Comparison of ENCODE assay signal across 8 mouse cellular contexts in the genomic region with DNA sequence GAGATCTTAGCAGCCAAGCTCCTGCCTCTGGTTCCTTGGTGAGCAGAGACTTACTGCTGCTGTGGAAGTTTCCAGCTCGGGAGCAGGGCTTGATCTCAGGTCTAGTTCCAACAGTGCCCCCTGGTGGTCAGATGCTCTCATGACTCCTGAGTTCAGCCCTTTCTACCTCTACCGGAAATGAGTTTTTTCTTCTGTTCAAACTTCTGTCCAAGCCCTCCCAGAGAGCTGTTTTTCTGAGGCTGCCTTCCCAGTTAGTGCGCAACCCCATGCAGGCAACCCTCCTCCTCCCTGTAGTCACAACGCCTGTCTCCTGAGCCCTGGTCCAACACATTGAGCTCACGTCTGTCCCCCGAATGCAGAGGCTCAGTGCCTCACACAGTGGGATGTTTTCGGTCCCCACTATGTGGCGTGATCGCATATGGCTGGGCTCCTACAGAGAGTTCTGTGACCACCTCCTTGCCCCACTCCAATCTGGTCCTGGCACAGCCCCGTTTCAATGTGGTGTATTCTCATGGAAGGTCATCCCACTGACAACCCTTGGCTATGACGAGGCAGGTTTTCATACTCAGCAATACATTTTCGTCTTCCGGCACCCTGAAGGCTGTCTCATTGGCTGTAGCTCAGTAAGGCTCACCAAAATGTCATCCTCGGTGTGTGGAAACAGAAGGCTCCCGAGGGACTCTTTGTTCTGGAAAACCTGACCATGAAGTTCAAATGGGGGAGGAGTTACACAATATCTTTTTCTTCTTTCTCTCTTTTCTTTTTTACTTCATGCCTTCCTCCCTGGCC. TPM values are rescaled to one million over a fixed set of nuclear protein-coding genes. Genes with fewer than 3 reads are reported as not detected.
DNase-seq lines count a peak whose midpoint lies in the region; ATAC-seq and TF ChIP-seq lines count a peak whose summit lies in the region.

No protein-coding gene starts in this region.

- peaks cover 0 to 4% of the 10 kb centered on the region in 2 experiments; a peak in 3 of 4 replicates for H3K4me1 ChIP-seq in MEL (ENCODE audit: control insufficient read depth in 1 of 2, insufficient read depth in 2 of 2, low read length in 2 of 2)
- no peaks in the 10 kb centered on the region for H3K4me1 ChIP-seq in hindbrain, embryonic 11.5 days (replicated peaks; ENCODE audit: control insufficient read depth, insufficient read depth, low read length)

- DNase-seq in MEL (ENCODE audit: low read depth, low spot score): peak; percentile 93
- DNase-seq in c-Kit-positive CD71-positive TER-119-negative erythroid progenitor cells, embryonic 14.5 days (ENCODE audit: low read depth): peak; percentile 66
- DNase-seq in hindbrain, embryonic 11.5 days (ENCODE audit: low spot score): peak; percentile 94
- DNase-seq in layer of hippocampus, postnatal 10 days (ENCODE audit: low spot score in 2 of 2): peak; percentile 95 to 96
- peak; percentile 96 for DNase-seq in lung, postnatal 10 days
- peak; percentile 93 to 96 for DNase-seq in right cerebral cortex, adult 2 months (ENCODE audit: low spot score in 2 of 2)
- peak; percentile 76 for DNase-seq in urinary bladder, postnatal 10 days (ENCODE audit: low spot score)

- peak; percentile 78 for TF ChIP-seq RAD21 in MEL (IDR thresholded peaks at IDR 0.05; ENCODE audit: low read depth, low read length)

- no peak for TF ChIP-seq EP300 in MEL (IDR thresholded peaks at IDR 0.05; ENCODE audit: low read depth in 1 of 2, low read length in 2 of 2)

- no peaks in the 10 kb centered on the region for H3K27me3 ChIP-seq in MEL (ENCODE audit: control insufficient read depth in 1 of 2, insufficient read depth in 2 of 2, low read length in 2 of 2)
- no peaks in the 10 kb centered on the region for H3K27me3 ChIP-seq in hindbrain, embryonic 11.5 days (ENCODE audit: control insufficient read depth, insufficient read depth, low read length)

- H3K9ac ChIP-seq in MEL (ENCODE audit: control insufficient read depth, low read depth, low read length, poor library complexity, severe bottlenecking): peak overlapping the region; percentile 52
- H3K9ac ChIP-seq in hindbrain, embryonic 11.5 days (ENCODE audit: low read depth, low read length): no peak overlapping the region

- H3K4me3 ChIP-seq in MEL (ENCODE audit: control insufficient read depth in 1 of 2, insufficient read depth in 1 of 2, low read depth in 2 of 2, low read length in 2 of 2): peak overlapping the region; percentile 48 to 69
- H3K4me3 ChIP-seq in hindbrain, embryonic 11.5 days (ENCODE audit: low read depth, low read length): no peak overlapping the region

- no peaks in the 10 kb centered on the region for H3K36me3 ChIP-seq in MEL (ENCODE audit: control insufficient read depth in 1 of 2, insufficient read depth in 2 of 2, low read length in 2 of 2)
- H3K36me3 ChIP-seq in hindbrain, embryonic 11.5 days (ENCODE audit: control insufficient read depth, insufficient read depth, low read length): no peaks in the 10 kb centered on the region

- H3K4me2 ChIP-seq in hindbrain, embryonic 11.5 days (replicated peaks; ENCODE audit: low read depth, low read length): no peak overlapping the region

- H3K79me2 ChIP-seq in MEL (ENCODE audit: control insufficient read depth, insufficient read depth, low read length, poor library complexity): no peaks in the 10 kb centered on the region

- WGBS in hindbrain, embryonic 11.5 days: 59% methylated on average over 15 of the region's 15 CpGs

- TF ChIP-seq CTCF in MEL (IDR thresholded peaks at IDR 0.05 in 2 of 3, conservative IDR thresholded peaks at IDR 0.05 in 1 of 3; ENCODE audit: control insufficient read depth in 1 of 3, insufficient read depth in 1 of 3, low read depth in 2 of 3, low read length in 3 of 3, poor library complexity in 1 of 3, severe bottlenecking in 1 of 3): peak; percentile 84 to 94 (median 86)

- peak in 1 of 2 experiments; percentile 57; a peak in 1 of 4 replicates for TF ChIP-seq POLR2A in MEL (IDR thresholded peaks at IDR 0.05; ENCODE audit: control insufficient read depth in 1 of 2, insufficient read depth in 1 of 2, low read depth in 1 of 2, low read length in 2 of 2, poor library complexity in 1 of 2)

- no peaks in the 10 kb centered on the region for H3K9me3 ChIP-seq in MEL (replicated peaks; ENCODE audit: insufficient read depth, low read length)
- H3K9me3 ChIP-seq in hindbrain, embryonic 11.5 days (ENCODE audit: control insufficient read depth, low read length): no peaks in the 10 kb centered on the region

- peak overlapping the region; percentile 23; the same call in 1 of the 2 replicates for H3K27ac ChIP-seq in MEL (ENCODE audit: control insufficient read depth, low read depth, low read length)
- no peak overlapping the region for H3K27ac ChIP-seq in hindbrain, embryonic 11.5 days (ENCODE audit: low read depth, low read length)

- peak; percentile 76 for ATAC-seq in frontal cortex, adult (ENCODE audit: low TSS enrichment)
- no peak; the same call in 1 of the 2 replicates for ATAC-seq in hindbrain, embryonic 11.5 days (ENCODE audit: low FRiP score)

TF ChIP-seq in MEL, 35 proteins besides CTCF, POLR2A, EP300 and RAD21:
- no peak; the same call in 1 of the 2 replicates for TF ChIP-seq SIN3A (IDR thresholded peaks at IDR 0.05; ENCODE audit: low read length)
- TF ChIP-seq GABPA (IDR thresholded peaks at IDR 0.05; ENCODE audit: low read depth, low read length): no peak
- TF ChIP-seq MEF2A (IDR thresholded peaks at IDR 0.05; ENCODE audit: extremely low read depth, insufficient replicate concordance, low read depth, low read length, poor library complexity, severe bottlenecking): no peak
- TF ChIP-seq ETS1 (IDR thresholded peaks at IDR 0.05; ENCODE audit: low read depth, low read length): no peak
- peak; percentile 38; the same call in 1 of the 2 replicates for TF ChIP-seq ELF1 (IDR thresholded peaks at IDR 0.05; ENCODE audit: low read depth, low read length)
- TF ChIP-seq ZKSCAN1 (IDR thresholded peaks at IDR 0.05; ENCODE audit: low read depth, low read length): peak; percentile 88; the same call in 1 of the 2 replicates
- TF ChIP-seq TCF12 (IDR thresholded peaks at IDR 0.05; ENCODE audit: low read depth, low read length): no peak
- TF ChIP-seq ZNF384 (IDR thresholded peaks at IDR 0.05; ENCODE audit: low read depth, low read length): peak; percentile 89
- no peak; the same call in 1 of the 2 replicates for TF ChIP-seq MAZ (IDR thresholded peaks at IDR 0.05; ENCODE audit: low read depth, low read length)
- TF ChIP-seq POLR2AphosphoS5 (IDR thresholded peaks at IDR 0.05; ENCODE audit: borderline replicate concordance, low read depth, low read length): no peak
- peak; percentile 63; the same call in 1 of the 2 replicates for TF ChIP-seq MYC (IDR thresholded peaks at IDR 0.05; ENCODE audit: low read depth, low read length)
- TF ChIP-seq ZC3H11A (IDR thresholded peaks at IDR 0.05; ENCODE audit: low read depth, low read length): peak; percentile 64
- no peak for TF ChIP-seq KAT2A (conservative IDR thresholded peaks at IDR 0.05; ENCODE audit: low read depth, low read length)
- TF ChIP-seq SMC3 (IDR thresholded peaks at IDR 0.05; ENCODE audit: low read depth, low read length): peak; percentile 78
- TF ChIP-seq TBP (IDR thresholded peaks at IDR 0.05; ENCODE audit: low read depth, low read length): no peak
- TF ChIP-seq USF2 (IDR thresholded peaks at IDR 0.05; ENCODE audit: borderline replicate concordance in 1 of 2, insufficient read depth in 1 of 2, low read depth in 1 of 2, low read length in 2 of 2): no peak
- no peak for TF ChIP-seq UBTF (IDR thresholded peaks at IDR 0.05; ENCODE audit: borderline replicate concordance, insufficient read depth, low read depth, low read length)
- TF ChIP-seq BHLHE40 (IDR thresholded peaks at IDR 0.05; ENCODE audit: borderline replicate concordance, low read depth, low read length): 0 out of 2 replicates have a peak, but pooled peaks have one; percentile 29
- TF ChIP-seq NRF1 (IDR thresholded peaks at IDR 0.05; ENCODE audit: insufficient read depth, low read depth, low read length, poor library complexity, severe bottlenecking): peak; percentile 11; the same call in 1 of the 2 replicates
- TF ChIP-seq E2F4 (IDR thresholded peaks at IDR 0.05; ENCODE audit: borderline replicate concordance, low read depth, low read length): no peak
- TF ChIP-seq MAFK (IDR thresholded peaks at IDR 0.05; ENCODE audit: borderline replicate concordance, low read depth, low read length): no peak
- peak; percentile 48 for TF ChIP-seq NELFE (IDR thresholded peaks at IDR 0.05; ENCODE audit: low read depth, low read length)
- TF ChIP-seq HCFC1 (IDR thresholded peaks at IDR 0.05; ENCODE audit: low read depth, low read length): no peak
- TF ChIP-seq MXI1 (IDR thresholded peaks at IDR 0.05; ENCODE audit: low read depth, low read length): no peak
- TF ChIP-seq MAX (IDR thresholded peaks at IDR 0.05; ENCODE audit: low read length): peak; percentile 18; the same call in 1 of the 2 replicates
- TF ChIP-seq ZMIZ1 (IDR thresholded peaks at IDR 0.05; ENCODE audit: low read depth, low read length): no peak

RNA-seq across cellular contexts. Expression of gene Capn9, which starts 2.2 kb away (rescaled TPM):
- total RNA-seq in MEL (2012; rRNA removed): not detected in 2 replicates
- not detected for polyA plus RNA-seq in MEL (2012; ENCODE audit: insufficient read depth in 1 of 2, insufficient read length in 2 of 2, low read depth in 1 of 2, low replicate concordance in 2 of 2, missing spikeins in 1 of 2)
- polyA plus RNA-seq in hindbrain, embryonic 11.5 days (2014; fragmentation: Nextera tagmentation; extraction: Ambion mirVana): 0.08 TPM in 1 of 2 replicates, not detected in the other
- under 1 TPM in 1 of 2 experiments, not detected in 1; 0.13 TPM for total RNA-seq in layer of hippocampus, postnatal 10 days (2021)

RNA-seq across cellular contexts. Expression of gene Agt, which starts 4.2 kb away (rescaled TPM):
- total RNA-seq in MEL (2012; rRNA removed): not detected in 2 replicates
- not detected for polyA plus RNA-seq in MEL (2012; ENCODE audit: insufficient read depth in 1 of 2, insufficient read length in 2 of 2, low read depth in 1 of 2, low replicate concordance in 2 of 2, missing spikeins in 1 of 2)
- 0.14 and 0.15 TPM in 2 replicates for polyA plus RNA-seq in hindbrain, embryonic 11.5 days (2014; fragmentation: Nextera tagmentation; extraction: Ambion mirVana)
- 10 to 100 TPM; 31.6 to 42.5 TPM for total RNA-seq in layer of hippocampus, postnatal 10 days (2021)

RNA-seq across cellular contexts. Expression of gene Cog2, which starts 53.2 kb away (rescaled TPM):
- total RNA-seq in MEL (2012; rRNA removed): 27.8 and 37.5 TPM in 2 replicates
- 10 to 100 TPM in 1 of 2 experiments, not detected in 1; 32.6 TPM for polyA plus RNA-seq in MEL (2012; ENCODE audit: insufficient read depth in 1 of 2, insufficient read length in 2 of 2, low read depth in 1 of 2, low replicate concordance in 2 of 2, missing spikeins in 1 of 2)
- polyA plus RNA-seq in hindbrain, embryonic 11.5 days (2014; fragmentation: Nextera tagmentation; extraction: Ambion mirVana): 35.8 and 39.5 TPM in 2 replicates
- 10 to 100 TPM; 34.7 to 38.7 TPM for total RNA-seq in layer of hippocampus, postnatal 10 days (2021)

Comparison
In these comparisons a context has a peak if more than half of its experiments do, and no peak if none do; other contexts are left out.
1. RNA of gene Agt, which starts 4.2 kb away (total RNA-seq): 31.6 to 42.5 TPM in layer of hippocampus, postnatal 10 days; not detected in MEL; every median in the first group is over 10 times any median in the second.
2. Peak in every context shown above with its lines, with median percentiles within 50 percentile points of each other: DNase-seq.